Mouse (Mus musculus) embryo, embryonic 9.5 days (tissue): Measurements from ENCODE around the gene Herc4.
"Not testable (repeated sequence)": the region's sequence is repeated elsewhere in the genome, so short reads cannot be mapped to it uniquely, and the experiment has no call there.

ENCODE experiments used
- DNase-seq: peaks from one replicate; pipeline ENCODE4 v3.0.0-alpha.2; 2017; ENCODE audit errors: extremely low spot score

The Herc4 gene

DNA sequence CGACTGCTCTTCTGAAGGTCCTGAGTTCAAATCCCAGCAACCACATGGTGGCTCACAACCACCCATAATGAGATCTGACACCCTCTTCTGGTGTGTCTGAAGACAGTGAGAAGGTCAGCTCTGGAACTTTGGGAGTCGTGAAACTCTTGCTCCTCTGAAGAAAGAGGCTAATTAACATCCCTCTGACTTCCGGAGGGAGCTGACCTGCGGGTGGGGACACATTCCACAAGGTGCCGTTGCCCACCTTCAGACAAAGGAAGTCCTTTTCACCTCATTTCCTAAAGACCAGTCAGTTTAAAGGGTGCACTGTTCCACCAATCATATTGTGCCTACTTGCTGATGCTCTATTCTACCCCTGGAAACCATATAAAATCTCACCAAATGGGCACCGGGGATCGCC, 107.5 kb downstream of the Herc4 start:
- DNase-seq = not testable (repeated sequence)

DNA sequence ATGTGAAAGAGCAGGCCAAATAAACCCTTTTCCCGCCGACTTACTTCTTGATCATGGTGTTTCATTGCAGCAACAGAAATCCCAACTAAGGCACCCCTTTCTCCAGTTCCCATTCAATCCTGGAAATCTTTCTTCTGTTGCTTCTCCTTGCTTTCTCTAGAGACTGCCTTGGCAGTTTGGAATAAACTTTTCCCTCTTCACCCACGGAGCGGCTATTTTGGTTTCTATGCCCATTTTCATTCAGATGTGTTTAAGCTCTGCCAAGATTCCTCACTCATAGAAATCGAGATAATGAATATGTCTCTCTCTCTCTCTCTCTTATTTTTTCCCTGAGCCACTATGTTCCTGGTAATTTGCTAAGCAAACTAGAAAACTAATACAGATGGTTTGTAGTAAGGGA, 108.5 kb downstream of the Herc4 start:
- no peak for DNase-seq

DNA sequence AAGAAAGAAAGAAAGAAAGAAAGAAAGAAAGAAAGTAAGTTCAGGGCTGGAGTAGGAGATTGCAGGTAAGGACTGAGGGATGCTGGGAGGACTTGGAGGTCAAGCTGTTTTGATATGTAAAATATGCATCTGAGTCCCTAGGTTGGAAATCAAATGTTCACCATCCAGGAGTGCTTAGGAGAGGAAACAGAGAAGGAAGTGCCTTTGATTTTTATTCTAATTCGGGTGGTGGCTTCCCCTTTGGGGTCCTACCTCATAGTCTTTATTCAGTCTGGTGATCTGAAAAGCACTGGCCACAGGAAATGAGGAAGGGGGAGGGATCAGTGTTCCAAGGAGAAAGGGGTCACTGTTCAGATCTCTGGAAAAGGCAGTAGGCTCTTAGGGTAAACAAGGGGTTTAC, 116.9 kb downstream of the Herc4 start:
- DNase-seq = no peak

DNA sequence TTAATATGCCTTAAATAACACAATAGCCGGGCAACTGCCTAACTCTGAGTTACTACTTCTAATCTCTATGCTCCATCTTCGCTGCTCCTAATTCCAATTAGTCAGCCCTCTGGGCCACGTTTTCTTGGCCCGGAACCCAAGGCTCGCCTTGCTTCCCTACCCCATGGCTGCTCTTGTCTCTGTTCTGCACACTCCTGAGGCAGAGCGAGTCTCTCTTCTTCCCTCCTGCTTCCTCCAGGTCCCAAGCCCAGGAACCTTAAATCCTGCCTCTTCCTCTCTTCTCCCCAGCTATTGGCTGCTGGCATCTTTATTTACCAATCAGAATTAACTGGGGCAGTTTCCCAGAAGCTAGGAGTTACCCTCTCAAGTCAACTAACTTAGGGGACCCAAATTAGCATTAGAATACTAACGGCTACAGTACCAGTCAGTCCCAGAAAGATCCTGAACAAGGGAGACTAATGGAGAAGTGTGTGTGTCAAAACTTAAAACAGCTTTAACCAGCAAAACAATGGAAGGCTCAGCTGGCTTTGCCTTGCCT, 122.4 kb downstream of the Herc4 start:
- no peak for DNase-seq

DNA sequence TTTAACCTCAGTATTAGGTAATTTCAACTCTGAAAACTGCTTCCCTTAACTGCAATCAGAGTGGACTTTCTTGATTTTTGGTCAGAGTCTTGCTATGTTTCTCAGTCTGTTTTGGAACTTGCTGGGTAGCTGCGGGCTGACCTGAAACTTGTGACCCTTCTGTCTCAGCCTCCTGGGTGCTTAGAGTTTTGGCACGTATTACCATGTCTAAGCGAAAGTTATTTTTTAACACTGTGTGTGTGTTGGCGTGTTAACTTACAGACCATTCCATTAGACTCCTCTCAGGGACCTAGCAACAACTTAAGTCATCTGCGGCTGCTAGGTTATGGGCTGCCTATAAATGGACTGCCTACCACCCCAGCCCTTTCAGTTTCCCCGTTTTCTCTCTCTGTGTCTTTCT, 123.8 kb downstream of the Herc4 start:
- DNase-seq = no peak
